Mouse (Mus musculus) limb, embryonic 15.5 days (tissue): ENCODE measurements around the gene Fam185a. TPM values are rescaled to one million over a fixed set of nuclear protein-coding genes. Genes with fewer than 3 reads are reported as not detected.

Source experiments
- ATAC-seq: fragments of 200-750 bp; cut with Nextera tagmentation; 2 replicates; pipeline ENCODE4 v1.8.0; 2017; ENCODE audit warnings: low read depth, moderate TSS enrichment; ENCODE audit not compliant: insufficient number of reproducible peaks, low FRiP score, low TSS enrichment
- H3K27ac ChIP-seq: fragments of 300-500 bp; sonication (generic); 2 replicates; pipeline ENCODE4 v1.5.1; 2015; ENCODE audit warnings: moderate library complexity, mild to moderate bottlenecking, inconsistent platforms
- H3K27me3 ChIP-seq: fragments of 300-500 bp; sonication (generic); 2 replicates; pipeline ENCODE4 v1.6.1; 2015; ENCODE audit warnings: inconsistent platforms
- H3K36me3 ChIP-seq: fragments of 300-500 bp; sonication (generic); 2 replicates; pipeline ENCODE4 v1.6.1; 2015; ENCODE audit warnings: inconsistent platforms
- H3K4me1 ChIP-seq: fragments of 300-500 bp; sonication (generic); 2 replicates; pipeline ENCODE4 v1.6.1; 2015; ENCODE audit warnings: inconsistent platforms
- H3K4me2 ChIP-seq: fragments of 300-500 bp; sonication (generic); 2 replicates; pipeline ENCODE4 v1.6.1; 2015; ENCODE audit warnings: mild to moderate bottlenecking, inconsistent platforms
- H3K4me3 ChIP-seq: fragments of 300-500 bp; sonication (generic); 2 replicates; pipeline ENCODE4 v1.5.1; 2015; ENCODE audit warnings: mild to moderate bottlenecking, inconsistent platforms
- H3K9ac ChIP-seq: fragments of 300-500 bp; sonication (generic); 2 replicates; pipeline ENCODE4 v1.6.1; 2015; ENCODE audit warnings: inconsistent platforms
- H3K9me3 ChIP-seq: fragments of 300-500 bp; sonication (generic); 2 replicates; pipeline ENCODE4 v1.6.1; 2016; ENCODE audit warnings: inconsistent platforms
- WGBS: fragments of 180-500 bp; shearing (Covaris S2); methylation state at CpG from one replicate; pipeline ENCODE4 v1.1.7; 2015; 5-methylcytosine and 5-hydroxymethylcytosine counted together
- polyA plus RNA-seq: library from polyadenylated mRNA; unstranded; fragments of >200 nt; fragmentation: Nextera tagmentation; extraction: Ambion mirVana; gene quantifications from 2 replicates; pipeline ENCODE4 v1.2.1, GENCODE M21; 2015

Fam185a gene
- polyA plus RNA-seq, 1 experiment from 2014 or later, result 5.4 TPM

- no peak for ATAC-seq
- Histone ChIP-seq H3K9me3 (no peaks in the 10 kb centered on the region), H3K36me3 (no peaks in the 10 kb centered on the region), H3K27me3 (no peaks in the 10 kb centered on the region), H3K4me2 (no peak overlapping the region), H3K9ac (no peak overlapping the region), H3K4me3 (no peak overlapping the region), H3K4me1 (0 out of 2 replicates have a peak, but pooled peaks cover 2% of the 10 kb centered on the region), H3K27ac (no peak overlapping the region)
- WGBS, result 50% methylated on average over 12 of the region's 13 CpGs
These were observed 33.0 kb upstream of the Fam185a start for GRCm38 (mm10) chr5:21391616-21392384.

GRCm38 (mm10) chr5:21394562-21394961 lies 30.2 kb upstream of the Fam185a start:
- no peaks in the 10 kb centered on the region for H3K36me3 ChIP-seq
- no peak overlapping the region for H3K9ac ChIP-seq
- no peak overlapping the region for H3K27ac ChIP-seq
- ATAC-seq, result no peak
- H3K27me3 ChIP-seq, result no peaks in the 10 kb centered on the region
- WGBS, result 56% methylated on average over 2 of the region's 2 CpGs
- H3K4me2 ChIP-seq, result no peak overlapping the region
- 0 out of 2 replicates have a peak, but pooled peaks cover 2% of the 10 kb centered on the region for H3K4me1 ChIP-seq
- H3K9me3 ChIP-seq, result no peaks in the 10 kb centered on the region
- H3K4me3 ChIP-seq, result no peak overlapping the region

- no peaks in the 10 kb centered on the region for H3K36me3 ChIP-seq
- no peak for ATAC-seq
- no peak overlapping the region for H3K9ac ChIP-seq
- H3K4me3 ChIP-seq, result no peak overlapping the region
- 44% methylated on average over 7 of the region's 7 CpGs for WGBS
- H3K9me3 ChIP-seq, result no peaks in the 10 kb centered on the region
- 0 out of 2 replicates have a peak, but pooled peaks cover 2% of the 10 kb centered on the region for H3K4me1 ChIP-seq
- H3K27ac ChIP-seq, result no peak overlapping the region
- no peaks in the 10 kb centered on the region for H3K27me3 ChIP-seq
- H3K4me2 ChIP-seq, result no peak overlapping the region
These were observed 29.4 kb upstream of the Fam185a start for GRCm38 (mm10) chr5:21395205-21395840.

- H3K27me3 ChIP-seq, result no peaks in the 10 kb centered on the region
- H3K36me3 ChIP-seq, result no peaks in the 10 kb centered on the region
- no peak overlapping the region for H3K27ac ChIP-seq
- no peaks in the 10 kb centered on the region for H3K9me3 ChIP-seq
- H3K9ac ChIP-seq, result no peak overlapping the region
- ATAC-seq, result no peak
- H3K4me1 ChIP-seq, result no peaks in the 10 kb centered on the region
- no peak overlapping the region for H3K4me2 ChIP-seq
- 81% methylated on average over 5 of the region's 5 CpGs for WGBS
- no peak overlapping the region for H3K4me3 ChIP-seq
These were observed 13.5 kb upstream of the Fam185a start for GRCm38 (mm10) chr5:21411261-21411666.

DNA sequence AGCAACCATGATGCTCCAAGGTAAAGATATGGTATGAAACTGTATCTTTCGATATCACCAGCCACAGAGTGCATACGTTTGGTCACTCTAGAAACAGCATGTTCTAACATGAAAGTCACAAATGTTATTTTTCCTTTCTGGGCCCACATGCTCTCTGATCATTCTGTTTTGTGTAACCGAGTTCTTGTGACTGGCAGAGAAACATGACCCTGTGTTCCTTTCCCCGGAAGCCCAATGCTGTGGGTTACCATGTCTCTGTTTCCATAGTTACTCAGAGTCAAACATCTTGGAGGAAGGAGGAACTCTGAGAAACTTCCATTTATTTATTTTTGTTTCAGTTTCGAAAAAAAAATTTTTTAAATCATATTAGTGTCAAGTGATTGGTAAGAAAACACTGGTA lies 12.7 kb upstream of the Fam185a start:
- 72% methylated on average over 5 of the region's 5 CpGs for WGBS
- Histone ChIP-seq H3K27ac (no peak overlapping the region), H3K36me3 (no peaks in the 10 kb centered on the region), H3K4me2 (no peak overlapping the region), H3K27me3 (no peaks in the 10 kb centered on the region), H3K9me3 (no peaks in the 10 kb centered on the region), H3K4me3 (no peak overlapping the region), H3K4me1 (no peaks in the 10 kb centered on the region), H3K9ac (no peak overlapping the region)
- no peak for ATAC-seq

DNA sequence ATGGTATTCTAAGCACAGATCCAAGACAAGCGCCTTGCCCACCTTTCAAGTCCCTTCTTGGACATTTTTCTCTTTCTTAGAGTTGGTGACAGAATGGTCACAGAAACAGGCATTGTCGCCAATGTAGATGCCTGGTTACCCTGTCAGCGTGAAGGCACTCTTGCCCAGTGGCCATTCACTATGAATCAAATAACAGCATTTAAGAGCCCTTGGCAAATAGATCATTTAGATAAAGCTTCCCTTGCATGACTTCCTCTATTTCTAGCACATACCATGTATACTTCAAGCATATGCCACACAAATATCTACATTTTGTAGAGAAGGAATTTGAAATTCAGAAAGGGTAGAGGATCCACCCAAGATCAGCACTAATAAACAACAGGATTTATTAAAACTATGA lies 11.4 kb upstream of the Fam185a start:
- H3K27ac ChIP-seq, result no peak overlapping the region
- WGBS, result 86% methylated on average over 3 of the region's 3 CpGs
- no peaks in the 10 kb centered on the region for H3K36me3 ChIP-seq
- no peak overlapping the region for H3K4me2 ChIP-seq
- no peaks in the 10 kb centered on the region for H3K4me1 ChIP-seq
- no peaks in the 10 kb centered on the region for H3K9me3 ChIP-seq
- no peak for ATAC-seq
- no peak overlapping the region for H3K4me3 ChIP-seq
- H3K9ac ChIP-seq, result no peak overlapping the region
- no peaks in the 10 kb centered on the region for H3K27me3 ChIP-seq

- Histone ChIP-seq H3K4me3 (no peak overlapping the region), H3K9ac (no peak overlapping the region), H3K36me3 (no peaks in the 10 kb centered on the region), H3K4me2 (no peak overlapping the region), H3K9me3 (no peaks in the 10 kb centered on the region), H3K4me1 (no peaks in the 10 kb centered on the region), H3K27me3 (no peaks in the 10 kb centered on the region), H3K27ac (no peak overlapping the region)
- WGBS, result 56% methylated on average over 1 of the region's 1 CpGs
- no peak for ATAC-seq
These were observed 10.5 kb upstream of the Fam185a start for GRCm38 (mm10) chr5:21414116-21414820.

- no peaks in the 10 kb centered on the region for H3K4me1 ChIP-seq
- H3K9ac ChIP-seq, result no peak overlapping the region
- H3K9me3 ChIP-seq, result no peaks in the 10 kb centered on the region
- H3K27me3 ChIP-seq, result no peaks in the 10 kb centered on the region
- no peak overlapping the region for H3K4me3 ChIP-seq
- no peaks in the 10 kb centered on the region for H3K36me3 ChIP-seq
- no peak overlapping the region for H3K27ac ChIP-seq
- no peak for ATAC-seq
- no peak overlapping the region for H3K4me2 ChIP-seq
- 62% methylated on average over 4 of the region's 4 CpGs for WGBS
These were observed 6.1 kb upstream of the Fam185a start for GRCm38 (mm10) chr5:21418613-21419012.

DNA sequence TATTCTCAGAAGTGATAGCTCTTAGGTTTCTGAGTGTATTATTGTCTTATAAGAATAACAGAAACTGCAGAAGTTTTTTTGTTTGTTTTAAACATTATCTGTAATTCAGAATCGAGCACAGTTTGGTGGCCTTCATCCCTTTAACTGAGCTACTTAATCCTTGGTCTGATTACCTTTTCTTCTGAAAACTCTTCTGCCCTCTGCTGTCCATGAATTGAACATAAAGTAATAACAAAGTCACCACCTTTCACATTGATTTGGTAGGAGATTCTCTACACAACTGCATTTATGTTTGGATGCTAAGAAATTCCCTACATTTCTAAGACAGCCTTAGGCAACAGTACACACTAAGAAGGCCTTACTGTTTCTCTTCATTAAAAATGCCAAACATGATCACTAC lies 4.1 kb upstream of the Fam185a start:
- no peak for ATAC-seq
- 33% methylated on average over 1 of the region's 1 CpGs for WGBS
- H3K9ac ChIP-seq, result no peak overlapping the region
- 0 out of 2 replicates have a peak, but pooled peaks cover 2% of the 10 kb centered on the region for H3K4me1 ChIP-seq
- H3K27ac ChIP-seq, result no peak overlapping the region
- no peaks in the 10 kb centered on the region for H3K9me3 ChIP-seq
- H3K4me3 ChIP-seq, result no peak overlapping the region
- H3K4me2 ChIP-seq, result no peak overlapping the region
- H3K27me3 ChIP-seq, result no peaks in the 10 kb centered on the region
- H3K36me3 ChIP-seq, result no peaks in the 10 kb centered on the region

DNA sequence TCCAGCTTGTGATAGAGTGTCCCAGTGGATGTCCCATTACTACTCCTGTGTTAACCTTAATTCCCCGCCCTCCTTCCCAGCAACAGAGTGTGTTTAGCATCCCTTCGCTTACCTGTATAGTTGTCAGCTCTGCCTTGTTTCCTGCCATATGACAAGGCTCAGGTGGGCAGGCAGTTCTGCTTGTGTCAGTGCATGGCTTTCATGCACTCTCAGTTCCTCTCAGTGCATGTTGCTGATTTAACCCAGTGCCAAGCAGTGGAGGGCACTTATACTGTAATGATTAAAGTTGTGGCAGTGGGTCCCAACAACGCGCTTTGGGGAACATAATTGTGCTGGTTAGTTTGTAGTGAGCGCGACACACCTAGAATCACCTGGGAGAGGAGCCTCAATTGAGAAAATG lies 1.9 kb downstream of the Fam185a start:
- H3K4me2 ChIP-seq, result no peak overlapping the region
- 94% methylated on average over 6 of the region's 6 CpGs for WGBS
- H3K36me3 ChIP-seq, result no peaks in the 10 kb centered on the region
- H3K27ac ChIP-seq, result no peak overlapping the region
- H3K4me3 ChIP-seq, result no peak overlapping the region
- no peak for ATAC-seq
- no peaks in the 10 kb centered on the region for H3K27me3 ChIP-seq
- no peak overlapping the region for H3K9ac ChIP-seq
- 0 out of 2 replicates have a peak, but pooled peaks cover 11% of the 10 kb centered on the region for H3K4me1 ChIP-seq
- no peaks in the 10 kb centered on the region for H3K9me3 ChIP-seq

DNA sequence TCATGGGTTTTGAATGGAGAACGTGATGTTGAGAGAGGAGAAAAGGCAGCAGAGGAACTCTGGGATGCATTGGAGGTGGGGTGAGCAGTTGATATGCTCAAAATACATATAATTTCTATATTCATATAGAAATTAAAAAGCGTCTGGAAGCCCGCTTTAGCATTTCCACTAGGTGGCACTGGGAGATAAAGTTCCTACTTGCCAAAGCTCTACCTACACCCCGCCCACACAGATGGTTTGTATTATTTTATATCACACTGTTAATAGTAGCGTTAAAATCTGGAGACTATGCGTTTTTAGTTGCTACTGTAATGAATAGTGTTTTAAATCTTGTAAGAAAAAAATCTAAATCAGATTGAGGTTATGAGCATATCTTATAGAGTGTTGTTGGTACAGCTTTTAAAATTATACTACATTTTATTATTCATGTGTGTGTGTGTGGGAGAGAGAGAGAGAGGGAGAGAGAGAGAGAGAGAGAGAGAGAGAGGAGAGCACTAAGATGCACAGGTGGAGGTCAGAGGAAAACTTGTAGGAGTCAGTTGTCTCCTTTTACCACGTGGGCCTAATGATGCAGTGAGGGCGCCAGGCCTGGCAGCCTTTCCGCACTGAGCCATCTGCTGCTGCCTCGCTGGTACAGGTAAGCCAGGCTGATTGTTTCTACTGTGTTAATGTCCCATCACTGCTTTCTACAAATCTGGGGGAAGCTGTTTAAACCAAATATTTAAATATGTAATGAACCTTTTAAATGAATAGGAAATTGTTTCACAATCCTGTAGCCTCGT lies 9.6 kb downstream of the Fam185a start:
- H3K4me3 ChIP-seq, result no peak overlapping the region
- H3K9ac ChIP-seq, result no peak overlapping the region
- no peaks in the 10 kb centered on the region for H3K27me3 ChIP-seq
- H3K36me3 ChIP-seq, result no peaks in the 10 kb centered on the region; the same call in 1 of the 2 replicates
- H3K4me1 ChIP-seq, result peaks cover 2% of the 10 kb centered on the region; the same call in 1 of the 2 replicates
- H3K4me2 ChIP-seq, result no peak overlapping the region
- no peaks in the 10 kb centered on the region for H3K9me3 ChIP-seq
- 43% methylated on average over 11 of the region's 11 CpGs for WGBS
- H3K27ac ChIP-seq, result no peak overlapping the region
- ATAC-seq, result peak; percentile 71; the same call in 1 of the 2 replicates
